Mouse (Mus musculus) liver, adult 2 months (tissue): ENCODE measurements at regions not wholly inside any gene's neighbourhood (a gene's known extent, or its start where the extent isn't known, plus 50 kb on each side); places are given as distances from the start of the nearest gene placed in this dataset.

Source experiments
- DNase-seq: peaks from one replicate; pipeline ENCODE4 v3.0.0-alpha.2; 2011; ENCODE audit warnings: low read depth, low spot score; ENCODE audit errors: extremely low read depth
- H3K27ac ChIP-seq: fragments of 200-500 bp; replicated peaks from 2 replicates; pipeline ENCODE4 v1.5.1; 2012; ENCODE audit warnings: low read depth, mild to moderate bottlenecking, control low read depth, inconsistent platforms, low read length; ENCODE audit not compliant: insufficient read depth
- H3K27me3 ChIP-seq: fragments of 200-500 bp; 2 replicates; pipeline ENCODE4 v1.6.1; 2012; ENCODE audit warnings: mild to moderate bottlenecking, moderate library complexity, low read length, inconsistent platforms; ENCODE audit not compliant: control insufficient read depth, insufficient read depth
- H3K36me3 ChIP-seq: fragments of 200-500 bp; 2 replicates; pipeline ENCODE4 v1.6.1; 2012; ENCODE audit warnings: low read length, inconsistent platforms; ENCODE audit not compliant: control insufficient read depth, insufficient read depth
- H3K4me1 ChIP-seq: fragments of 200-500 bp; 2 replicates; pipeline ENCODE4 v1.6.1; 2011; ENCODE audit warnings: low read length; ENCODE audit not compliant: control insufficient read depth, insufficient read depth
- H3K4me3 ChIP-seq: fragments of 200-500 bp; 2 replicates; pipeline ENCODE4 v1.5.1; 2011; ENCODE audit warnings: low read depth, mild to moderate bottlenecking, control low read depth, low read length, moderate library complexity; ENCODE audit not compliant: insufficient read depth
- H3K79me2 ChIP-seq: fragments of 200-500 bp; 2 replicates; pipeline ENCODE4 v1.6.1; 2012; ENCODE audit warnings: inconsistent platforms, mild to moderate bottlenecking, low read length, moderate library complexity; ENCODE audit not compliant: control insufficient read depth, insufficient read depth
- H3K9ac ChIP-seq: fragments of 200-500 bp; 2 replicates; pipeline ENCODE4 v1.6.1; 2012; ENCODE audit warnings: low read depth, mild to moderate bottlenecking, control low read depth, inconsistent platforms, low read length
- CTCF ChIP-seq: fragments of 200-500 bp; IDR thresholded peaks from 2 replicates; pipeline ENCODE4 v1.5.1; 2011; ENCODE audit warnings: low read depth, low read length, control low read depth
- POLR2A ChIP-seq: fragments of 200-500 bp; IDR thresholded peaks from 2 replicates; pipeline ENCODE4 v1.6.1; 2011; ENCODE audit warnings: low read length, control low read depth; ENCODE audit not compliant: insufficient read depth; ENCODE audit errors: extremely low read depth
- WGBS: fragments of 180-500 bp; shearing (Covaris S2); methylation state at CpG from one replicate; pipeline ENCODE4 v1.1.7; 2018; 5-methylcytosine and 5-hydroxymethylcytosine counted together

DNA sequence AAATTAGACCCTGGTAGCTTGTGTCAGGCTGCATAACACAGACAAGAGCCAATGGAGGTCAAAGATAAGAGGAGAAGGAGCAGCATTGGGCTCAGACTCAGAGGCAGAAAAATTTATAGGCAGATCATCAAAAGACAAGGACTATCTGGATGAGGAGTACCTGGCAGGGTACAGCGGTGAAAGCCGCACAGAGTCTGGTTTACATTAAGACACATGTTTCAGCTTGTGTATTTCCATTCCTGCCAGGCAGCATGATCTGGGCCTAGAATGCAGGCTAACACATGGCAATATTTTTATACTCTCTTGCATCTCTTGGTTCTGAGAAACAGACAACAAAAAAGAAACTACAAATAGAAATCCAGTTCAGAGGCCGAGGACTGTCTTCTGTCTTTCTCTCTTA, 91.9 kb upstream of the Sema3a start:
- 93% methylated on average over 3 of the region's 3 CpGs for WGBS
- no peak overlapping the region for H3K4me3 ChIP-seq
- no peaks in the 10 kb centered on the region for H3K79me2 ChIP-seq
- no peak for DNase-seq
- no peaks in the 10 kb centered on the region for H3K27me3 ChIP-seq
- TF ChIP-seq CTCF (no peak), POLR2A (no peak)
- no peaks in the 10 kb centered on the region for H3K4me1 ChIP-seq
- no peaks in the 10 kb centered on the region for H3K36me3 ChIP-seq
- no peak overlapping the region for H3K9ac ChIP-seq
- H3K27ac ChIP-seq, result no peak overlapping the region

DNA sequence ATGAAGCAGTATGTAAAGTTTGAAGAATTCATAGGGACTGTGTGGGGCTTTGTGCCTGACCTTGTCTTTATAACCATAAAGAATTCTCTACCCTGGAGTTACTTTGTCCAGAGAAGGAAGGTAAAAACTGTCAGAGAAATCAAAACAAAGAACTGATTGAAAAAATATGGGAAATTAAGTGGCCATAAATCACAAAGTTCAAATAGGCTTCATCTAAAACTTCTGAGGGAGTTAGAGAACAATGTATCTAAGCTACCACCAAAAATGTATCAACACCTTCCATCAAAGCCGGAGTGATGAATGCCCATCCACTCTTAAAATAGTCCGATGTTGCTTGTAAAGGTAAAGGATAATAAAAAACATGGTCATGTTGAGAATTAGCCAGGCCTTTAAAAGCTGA, 89.1 kb upstream of the Sema3a start:
- no peak for TF ChIP-seq CTCF
- TF ChIP-seq POLR2A, result no peak
- Histone ChIP-seq H3K27ac (no peak overlapping the region), H3K9ac (no peak overlapping the region), H3K79me2 (no peaks in the 10 kb centered on the region), H3K36me3 (no peaks in the 10 kb centered on the region), H3K27me3 (no peaks in the 10 kb centered on the region), H3K4me3 (no peak overlapping the region), H3K4me1 (no peaks in the 10 kb centered on the region)
- no peak for DNase-seq
- WGBS, result 90% methylated on average over 2 of the region's 2 CpGs

DNA sequence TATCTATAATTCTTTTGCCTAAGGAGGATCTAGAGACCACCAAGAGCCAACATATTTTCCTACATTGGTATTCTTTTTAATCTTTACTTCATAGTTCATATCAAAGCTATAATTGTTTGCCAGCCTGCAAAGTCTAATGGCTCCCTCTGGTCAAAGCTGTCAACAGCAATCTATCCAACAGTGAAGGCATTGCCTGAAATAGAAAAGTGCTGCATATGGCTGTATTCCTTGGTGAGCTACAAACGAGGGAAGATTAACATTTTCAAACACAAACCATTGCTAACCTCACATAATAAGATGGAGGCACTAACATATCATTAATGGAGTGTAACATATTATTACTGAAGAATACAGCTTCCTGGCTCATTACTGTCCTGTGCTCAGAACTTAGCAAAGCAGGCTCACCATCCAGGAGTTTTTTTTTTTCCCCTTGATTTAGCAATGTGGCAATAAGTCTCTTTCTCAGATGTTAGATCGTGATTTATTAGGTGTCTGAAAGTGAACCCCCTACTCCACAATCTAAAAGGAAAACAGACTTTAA, 66.3 kb upstream of the Sema3a start:
- no peaks in the 10 kb centered on the region for H3K36me3 ChIP-seq
- H3K27me3 ChIP-seq, result no peaks in the 10 kb centered on the region
- H3K4me1 ChIP-seq, result no peaks in the 10 kb centered on the region
- no peak for TF ChIP-seq POLR2A
- no peak for TF ChIP-seq CTCF
- no peaks in the 10 kb centered on the region for H3K79me2 ChIP-seq
- no peak overlapping the region for H3K4me3 ChIP-seq
- 56% methylated on average over 2 of the region's 2 CpGs for WGBS
- no peak overlapping the region for H3K27ac ChIP-seq
- no peak overlapping the region for H3K9ac ChIP-seq
- DNase-seq, result no peak

DNA sequence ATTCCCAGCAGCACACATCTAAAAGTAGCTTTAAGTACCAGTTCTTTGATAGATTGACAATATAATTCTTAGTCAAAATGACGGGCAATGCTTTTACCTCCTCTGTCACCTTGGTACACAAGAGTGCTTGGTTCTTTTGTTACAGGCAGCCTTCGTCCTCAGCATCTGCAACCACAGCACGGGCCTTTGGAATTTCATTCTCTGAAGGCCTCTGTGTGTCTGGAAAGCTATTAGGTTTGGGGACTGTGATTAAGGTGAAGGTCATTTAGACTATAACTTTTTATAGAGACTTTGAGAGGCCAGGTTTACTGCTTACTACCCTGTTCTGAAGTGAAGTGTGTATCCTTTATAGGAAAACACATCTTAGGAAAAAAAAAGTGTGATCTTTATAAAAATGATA, 58.3 kb upstream of the Sema3a start:
- Histone ChIP-seq H3K36me3 (no peaks in the 10 kb centered on the region), H3K79me2 (no peaks in the 10 kb centered on the region), H3K4me1 (no peaks in the 10 kb centered on the region), H3K27me3 (no peaks in the 10 kb centered on the region), H3K9ac (no peak overlapping the region), H3K27ac (no peak overlapping the region), H3K4me3 (no peak overlapping the region)
- TF ChIP-seq POLR2A, result no peak
- no peak for TF ChIP-seq CTCF
- WGBS, result 71% methylated on average over 3 of the region's 3 CpGs
- no peak for DNase-seq
